Mouse (Mus musculus) kidney, postnatal 0 days (tissue): ENCODE measurements at regions not wholly inside any gene's neighbourhood (a gene's known extent, or its start where the extent isn't known, plus 50 kb on each side); places are given as distances from the start of the nearest gene placed in this dataset.

ENCODE experiments used
- ATAC-seq: fragments of 200-750 bp; cut with Nextera tagmentation; replicated peaks from 2 replicates; pipeline ENCODE4 v1.8.0; 2017; ENCODE audit warnings: low read depth, moderate number of reproducible peaks, moderate TSS enrichment, moderate library complexity; ENCODE audit not compliant: low FRiP score
- DNase-seq: peaks from one replicate; pipeline ENCODE4 v3.0.0-alpha.2; 2016; ENCODE audit warnings: low spot score
- H3K27ac ChIP-seq: fragments of 300-500 bp; sonication (generic); 2 replicates; pipeline ENCODE4 v1.5.1; 2014; ENCODE audit warnings: mild to moderate bottlenecking
- H3K27me3 ChIP-seq: fragments of 300-500 bp; sonication (generic); 2 replicates; pipeline ENCODE4 v1.6.1; 2014; ENCODE audit warnings: low read length, mixed read lengths; ENCODE audit not compliant: insufficient read depth
- H3K36me3 ChIP-seq: fragments of 300-500 bp; sonication (generic); 2 replicates; pipeline ENCODE4 v1.6.1; 2014; ENCODE audit warnings: low read length, mixed read lengths; ENCODE audit not compliant: insufficient read depth
- H3K4me1 ChIP-seq: fragments of 300-500 bp; sonication (generic); replicated peaks from 2 replicates; pipeline ENCODE4 v1.6.1; 2014; ENCODE audit warnings: antibody characterized with exemption, low read length, mixed read lengths; ENCODE audit not compliant: insufficient read depth
- H3K4me2 ChIP-seq: fragments of 300-500 bp; sonication (generic); 2 replicates; pipeline ENCODE4 v1.6.1; 2014; ENCODE audit warnings: mild to moderate bottlenecking, low read length, moderate library complexity, mixed read lengths
- H3K4me3 ChIP-seq: fragments of 300-500 bp; sonication (generic); replicated peaks from 2 replicates; pipeline ENCODE4 v1.5.1; 2014; ENCODE audit warnings: low read depth, low read length
- H3K9ac ChIP-seq: fragments of 300-500 bp; sonication (generic); 2 replicates; pipeline ENCODE4 v1.6.1; 2014; ENCODE audit warnings: low read depth, low read length
- H3K9me3 ChIP-seq: fragments of 300-500 bp; sonication (generic); replicated peaks from 2 replicates; pipeline ENCODE4 v1.6.1; 2016; ENCODE audit warnings: low read length, inconsistent platforms, mixed read lengths
- CTCF ChIP-seq: IDR thresholded peaks from 2 replicates; pipeline ENCODE4 v1.5.1; 2016; ENCODE audit warnings: antibody characterized with exemption, low read depth, mild to moderate bottlenecking, moderate library complexity
- WGBS: fragments of 180-500 bp; shearing (Covaris S2); extraction: QIAGEN DNeasy Blood & Tissue Kit; methylation state at CpG from one replicate; pipeline ENCODE4 v1.1.7; 2014; 5-methylcytosine and 5-hydroxymethylcytosine counted together

GRCm38 (mm10) chr13:102481906-102482305 is 211.5 kb upstream of the Cd180 start:
- ATAC-seq = no peak
- Histone ChIP-seq H3K4me1 (no peaks in the 10 kb centered on the region), H3K9ac (no peak overlapping the region), H3K9me3 (no peaks in the 10 kb centered on the region), H3K4me2 (no peak overlapping the region), H3K27ac (no peak overlapping the region), H3K4me3 (no peak overlapping the region), H3K27me3 (no peaks in the 10 kb centered on the region), H3K36me3 (no peaks in the 10 kb centered on the region)
- DNase-seq = no peak
- 81% methylated on average over 3 of the region's 3 CpGs for WGBS
- no peak for TF ChIP-seq CTCF

- H3K9ac ChIP-seq = no peak overlapping the region
- no peaks in the 10 kb centered on the region for H3K27me3 ChIP-seq
- no peaks in the 10 kb centered on the region for H3K36me3 ChIP-seq
- DNase-seq (no peak), ATAC-seq (no peak)
- H3K4me2 ChIP-seq = no peak overlapping the region
- WGBS = 66% methylated on average over 3 of the region's 3 CpGs
- no peaks in the 10 kb centered on the region for H3K4me1 ChIP-seq
- no peak overlapping the region for H3K4me3 ChIP-seq
- TF ChIP-seq CTCF = no peak
- H3K27ac ChIP-seq = no peak overlapping the region
- no peaks in the 10 kb centered on the region for H3K9me3 ChIP-seq
Measured at GRCm38 (mm10) chr13:102482451-102482850, 210.9 kb upstream of the Cd180 start.

GRCm38 (mm10) chr13:102487416-102488097 is 205.8 kb upstream of the Cd180 start:
- WGBS = 61% methylated on average over 4 of the region's 4 CpGs

DNA sequence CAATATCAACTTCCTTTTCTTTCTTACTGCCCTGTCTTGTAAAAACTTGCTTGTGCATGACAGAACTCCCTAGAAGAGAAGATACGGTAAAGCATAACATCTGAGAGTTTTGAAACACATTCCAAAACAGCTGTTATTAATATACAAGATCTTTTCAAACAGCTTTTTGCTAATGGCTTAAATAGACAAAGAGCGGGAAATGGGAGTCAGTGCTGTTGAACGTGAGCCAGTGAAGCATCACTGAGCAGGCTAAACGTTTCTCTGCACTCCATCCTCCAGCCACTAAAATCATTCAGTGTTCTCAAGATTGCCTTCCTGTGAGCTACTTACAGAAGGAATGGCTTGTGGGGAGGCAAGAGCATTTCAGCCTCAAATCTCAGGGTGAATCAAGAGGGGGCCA is 202.0 kb upstream of the Cd180 start:
- no peak for ATAC-seq
- H3K9ac ChIP-seq = no peak overlapping the region
- H3K4me2 ChIP-seq = no peak overlapping the region
- no peak overlapping the region for H3K27ac ChIP-seq
- peak; percentile 24 for DNase-seq
- no peaks in the 10 kb centered on the region for H3K4me1 ChIP-seq
- H3K36me3 ChIP-seq = no peaks in the 10 kb centered on the region
- TF ChIP-seq CTCF = no peak
- H3K27me3 ChIP-seq = no peaks in the 10 kb centered on the region
- no peak overlapping the region for H3K4me3 ChIP-seq
- no peaks in the 10 kb centered on the region for H3K9me3 ChIP-seq
- WGBS = 38% methylated on average over 4 of the region's 4 CpGs

More at GRCm38 (mm10) chr13:102487416-102488097, 205.8 kb upstream of the Cd180 start:
- Histone ChIP-seq H3K36me3 (no peaks in the 10 kb centered on the region), H3K9ac (no peak overlapping the region), H3K27me3 (no peaks in the 10 kb centered on the region), H3K9me3 (no peaks in the 10 kb centered on the region), H3K4me1 (no peaks in the 10 kb centered on the region), H3K4me3 (no peak overlapping the region), H3K27ac (no peak overlapping the region), H3K4me2 (no peak overlapping the region)
- TF ChIP-seq CTCF = no peak
- DNase-seq = peak; percentile 31
- no peak for ATAC-seq

DNA sequence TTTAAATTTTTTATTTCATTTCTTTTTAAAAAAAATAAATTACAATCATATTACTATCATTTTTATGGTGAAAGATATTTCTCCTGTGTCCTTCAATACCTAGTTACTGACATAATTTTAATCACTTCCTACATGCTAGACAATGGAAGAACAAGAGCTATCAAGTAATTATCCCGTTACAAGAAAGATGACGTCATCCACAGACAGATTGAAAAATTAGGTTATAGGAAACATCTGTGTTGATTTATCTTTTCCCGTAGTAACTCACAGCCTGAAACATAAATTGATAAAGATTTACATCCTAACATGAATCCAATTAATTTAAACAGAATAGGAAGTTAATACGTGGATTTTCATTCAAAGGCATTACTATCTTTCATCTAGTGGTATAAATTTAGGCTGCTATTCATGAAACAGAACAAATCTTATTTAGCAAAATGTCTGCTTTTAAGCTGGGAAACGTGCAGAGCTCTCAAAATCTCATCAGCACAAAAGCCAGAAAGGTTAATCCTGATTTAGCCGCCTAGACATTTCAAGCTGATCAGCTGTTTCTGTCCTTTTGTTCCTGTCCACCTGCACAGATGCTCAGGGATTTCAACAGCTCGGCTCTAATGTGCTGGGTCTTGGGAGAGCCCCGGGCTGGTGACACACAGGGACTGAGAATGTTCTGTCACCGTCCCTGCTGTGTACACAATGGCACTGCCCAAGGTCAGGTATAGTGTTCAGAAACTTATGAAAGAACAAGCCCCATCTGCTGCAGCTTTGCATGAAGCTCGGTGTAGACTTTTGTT is 189.0 kb upstream of the Cd180 start:
- H3K4me1 ChIP-seq = no peaks in the 10 kb centered on the region
- WGBS = 46% methylated on average over 10 of the region's 10 CpGs
- ATAC-seq (no peak), DNase-seq (peak; percentile 28)
- no peak overlapping the region for H3K27ac ChIP-seq
- H3K4me3 ChIP-seq = no peak overlapping the region
- no peak for TF ChIP-seq CTCF
- H3K27me3 ChIP-seq = no peaks in the 10 kb centered on the region
- H3K4me2 ChIP-seq = no peak overlapping the region
- no peak overlapping the region for H3K9ac ChIP-seq
- no peaks in the 10 kb centered on the region for H3K36me3 ChIP-seq
- H3K9me3 ChIP-seq = no peaks in the 10 kb centered on the region

DNA sequence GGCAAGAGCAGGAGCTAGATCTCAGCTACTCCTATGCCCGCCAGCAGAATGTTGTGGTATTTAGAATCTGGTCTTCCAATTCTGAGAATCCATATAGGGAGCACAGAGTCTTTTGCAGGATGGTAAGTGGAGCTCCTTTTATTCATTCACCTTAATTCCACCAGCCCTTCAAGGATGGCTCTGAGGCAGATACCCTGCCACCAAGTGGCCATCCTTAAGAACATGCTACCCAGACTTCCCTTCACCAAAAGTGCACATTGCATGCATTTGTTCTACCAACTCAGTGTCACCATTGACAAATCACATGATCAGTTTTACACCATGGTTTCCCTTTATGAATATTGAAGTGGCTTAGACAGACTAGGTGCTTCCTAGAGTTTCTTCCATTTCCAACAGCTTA is 186.1 kb upstream of the Cd180 start:
- ATAC-seq = no peak
- Histone ChIP-seq H3K4me2 (no peak overlapping the region), H3K4me3 (no peak overlapping the region), H3K9me3 (no peaks in the 10 kb centered on the region), H3K27ac (no peak overlapping the region), H3K9ac (no peak overlapping the region), H3K4me1 (no peaks in the 10 kb centered on the region), H3K36me3 (no peaks in the 10 kb centered on the region), H3K27me3 (no peaks in the 10 kb centered on the region)
- no peak for DNase-seq
- TF ChIP-seq CTCF = peak; percentile 56
- 97% methylated on average over 1 of the region's 1 CpGs for WGBS
